Mouse (Mus musculus) hindbrain, embryonic 11.5 days (tissue): ENCODE data around the gene Gm20388. TPM values are rescaled to one million over a fixed set of nuclear protein-coding genes. Genes with fewer than 3 reads are reported as not detected.

Experiments used
- ATAC-seq: fragments of 200-750 bp; cut with Nextera tagmentation; 2 replicates; pipeline ENCODE4 v1.8.0; 2017; ENCODE audit warnings: mild to moderate bottlenecking, moderate TSS enrichment, moderate library complexity; ENCODE audit not compliant: low FRiP score
- DNase-seq: peaks from one replicate; pipeline ENCODE4 v3.0.0-alpha.2; 2015; ENCODE audit warnings: low spot score
- H3K27ac ChIP-seq: fragments of 300-500 bp; sonication (generic); 2 replicates; pipeline ENCODE4 v1.5.1; 2014; ENCODE audit warnings: mild to moderate bottlenecking, low read depth, low read length
- H3K27me3 ChIP-seq: fragments of 300-500 bp; sonication (generic); 2 replicates; pipeline ENCODE4 v1.6.1; 2014; ENCODE audit warnings: mild to moderate bottlenecking, low read length, moderate library complexity, mixed read lengths; ENCODE audit not compliant: control insufficient read depth, insufficient read depth
- H3K36me3 ChIP-seq: fragments of 300-500 bp; sonication (generic); 2 replicates; pipeline ENCODE4 v1.6.1; 2014; ENCODE audit warnings: mild to moderate bottlenecking, low read length, moderate library complexity, mixed read lengths; ENCODE audit not compliant: control insufficient read depth, insufficient read depth
- H3K4me1 ChIP-seq: fragments of 300-500 bp; sonication (generic); replicated peaks from 2 replicates; pipeline ENCODE4 v1.6.1; 2014; ENCODE audit warnings: low read length, mixed read lengths; ENCODE audit not compliant: control insufficient read depth, insufficient read depth
- H3K4me2 ChIP-seq: fragments of 300-500 bp; sonication (generic); replicated peaks from 2 replicates; pipeline ENCODE4 v1.6.1; 2014; ENCODE audit warnings: mild to moderate bottlenecking, low read depth, low read length
- H3K4me3 ChIP-seq: fragments of 300-500 bp; sonication (generic); 2 replicates; pipeline ENCODE4 v1.5.1; 2014; ENCODE audit warnings: low read depth, low read length
- H3K9ac ChIP-seq: fragments of 300-500 bp; sonication (generic); 2 replicates; pipeline ENCODE4 v1.6.1; 2014; ENCODE audit warnings: low read depth, low read length
- H3K9me3 ChIP-seq: fragments of 300-500 bp; sonication (generic); 2 replicates; pipeline ENCODE4 v1.6.1; 2016; ENCODE audit warnings: low read length; ENCODE audit not compliant: control insufficient read depth
- WGBS: fragments of 180-500 bp; shearing (Covaris S2); extraction: QIAGEN DNeasy Blood & Tissue Kit; methylation state at CpG from one replicate; pipeline ENCODE4 v1.1.7; 2014; 5-methylcytosine and 5-hydroxymethylcytosine counted together
- polyA plus RNA-seq: library from polyadenylated mRNA; unstranded; fragments of >200 nt; fragmentation: Nextera tagmentation; extraction: Ambion mirVana; gene quantifications from 2 replicates; pipeline ENCODE4 v1.2.1, GENCODE M21; 2014

Gm20388 gene
- polyA plus RNA-seq, 1 experiment from 2014 or later = 11.8 TPM

DNA sequence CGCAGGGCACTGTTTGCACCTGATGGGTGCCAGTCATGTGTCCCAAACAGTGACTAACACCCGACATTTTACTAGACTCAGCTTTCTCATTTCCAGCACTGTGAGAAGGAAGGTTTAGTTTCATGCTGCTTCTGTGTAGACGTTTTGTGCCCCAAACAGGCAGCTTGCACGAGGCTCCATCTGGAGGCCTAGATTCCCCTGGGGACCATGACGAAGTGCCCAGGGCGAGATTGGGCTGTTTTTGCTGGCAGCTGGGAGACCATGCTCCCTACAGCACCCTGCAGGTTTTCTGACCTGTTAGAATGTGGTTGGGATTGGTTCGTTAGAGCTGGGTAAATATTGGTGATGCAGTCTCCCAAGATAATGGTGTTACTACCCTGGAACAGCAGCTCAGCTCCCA lies 3760.1 kb downstream of the Gm20388 start:
- DNase-seq (no peak), ATAC-seq (no peak)
- Histone ChIP-seq H3K27ac (no peak overlapping the region), H3K9ac (no peak overlapping the region), H3K27me3 (no peaks in the 10 kb centered on the region), H3K4me3 (no peak overlapping the region), H3K9me3 (no peaks in the 10 kb centered on the region), H3K4me1 (no peaks in the 10 kb centered on the region), H3K4me2 (no peak overlapping the region), H3K36me3 (no peaks in the 10 kb centered on the region)
- 64% methylated on average over 7 of the region's 7 CpGs for WGBS

DNA sequence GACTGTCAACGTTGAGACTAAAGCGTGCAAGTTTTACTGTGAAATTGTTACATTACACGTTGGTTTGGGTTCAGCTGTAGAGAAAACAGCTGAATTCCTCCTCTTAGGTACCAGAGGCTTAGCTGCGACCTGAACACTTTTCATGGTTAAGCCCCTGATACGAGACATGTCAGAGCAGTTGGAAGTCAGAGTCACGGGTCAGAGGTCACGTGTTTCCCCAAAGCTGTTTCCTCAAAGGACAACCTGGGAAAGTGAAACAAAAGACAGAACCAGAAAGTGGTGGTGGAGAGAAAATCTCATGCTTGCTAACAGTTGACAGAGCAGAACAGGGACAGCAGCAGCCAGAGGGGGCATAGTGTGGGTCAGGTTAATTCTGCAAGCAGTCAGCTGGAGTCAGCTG lies 3760.8 kb downstream of the Gm20388 start:
- H3K4me1 ChIP-seq = no peaks in the 10 kb centered on the region
- 58% methylated on average over 7 of the region's 7 CpGs for WGBS
- no peak overlapping the region for H3K4me2 ChIP-seq
- no peak for DNase-seq
- no peak overlapping the region for H3K9ac ChIP-seq
- H3K36me3 ChIP-seq = no peaks in the 10 kb centered on the region
- H3K4me3 ChIP-seq = no peak overlapping the region
- ATAC-seq = no peak
- no peak overlapping the region for H3K27ac ChIP-seq
- H3K27me3 ChIP-seq = no peaks in the 10 kb centered on the region
- no peaks in the 10 kb centered on the region for H3K9me3 ChIP-seq

- Histone ChIP-seq H3K4me1 (no peaks in the 10 kb centered on the region), H3K9ac (no peak overlapping the region), H3K36me3 (no peaks in the 10 kb centered on the region), H3K4me2 (no peak overlapping the region), H3K9me3 (no peaks in the 10 kb centered on the region), H3K4me3 (no peak overlapping the region), H3K27me3 (no peaks in the 10 kb centered on the region), H3K27ac (no peak overlapping the region)
- no peak for ATAC-seq
- WGBS = 60% methylated on average over 6 of the region's 6 CpGs
- DNase-seq = no peak
Observed at GRCm38 (mm10) chr8:123672648-123673047, 3762.0 kb downstream of the Gm20388 start.

GRCm38 (mm10) chr8:123675611-123676010 lies 3765.0 kb downstream of the Gm20388 start:
- Histone ChIP-seq H3K36me3 (no peaks in the 10 kb centered on the region), H3K9ac (no peak overlapping the region), H3K4me1 (no peaks in the 10 kb centered on the region), H3K9me3 (no peaks in the 10 kb centered on the region), H3K27ac (peak overlapping the region; percentile 36; the same call in 1 of the 2 replicates), H3K27me3 (no peaks in the 10 kb centered on the region), H3K4me2 (no peak overlapping the region), H3K4me3 (no peak overlapping the region)
- 55% methylated on average over 5 of the region's 5 CpGs for WGBS
- no peak for ATAC-seq
- no peak for DNase-seq

- H3K9ac ChIP-seq = no peak overlapping the region
- H3K4me2 ChIP-seq = no peak overlapping the region
- WGBS = 83% methylated on average over 4 of the region's 4 CpGs
- no peaks in the 10 kb centered on the region for H3K36me3 ChIP-seq
- DNase-seq = no peak
- no peaks in the 10 kb centered on the region; the same call in 1 of the 2 replicates for H3K4me1 ChIP-seq
- no peaks in the 10 kb centered on the region for H3K9me3 ChIP-seq
- H3K27me3 ChIP-seq = no peaks in the 10 kb centered on the region
- no peak overlapping the region for H3K4me3 ChIP-seq
- no peak overlapping the region for H3K27ac ChIP-seq
- ATAC-seq = no peak
Observed at GRCm38 (mm10) chr8:123678390-123678789, 3767.7 kb downstream of the Gm20388 start.

DNA sequence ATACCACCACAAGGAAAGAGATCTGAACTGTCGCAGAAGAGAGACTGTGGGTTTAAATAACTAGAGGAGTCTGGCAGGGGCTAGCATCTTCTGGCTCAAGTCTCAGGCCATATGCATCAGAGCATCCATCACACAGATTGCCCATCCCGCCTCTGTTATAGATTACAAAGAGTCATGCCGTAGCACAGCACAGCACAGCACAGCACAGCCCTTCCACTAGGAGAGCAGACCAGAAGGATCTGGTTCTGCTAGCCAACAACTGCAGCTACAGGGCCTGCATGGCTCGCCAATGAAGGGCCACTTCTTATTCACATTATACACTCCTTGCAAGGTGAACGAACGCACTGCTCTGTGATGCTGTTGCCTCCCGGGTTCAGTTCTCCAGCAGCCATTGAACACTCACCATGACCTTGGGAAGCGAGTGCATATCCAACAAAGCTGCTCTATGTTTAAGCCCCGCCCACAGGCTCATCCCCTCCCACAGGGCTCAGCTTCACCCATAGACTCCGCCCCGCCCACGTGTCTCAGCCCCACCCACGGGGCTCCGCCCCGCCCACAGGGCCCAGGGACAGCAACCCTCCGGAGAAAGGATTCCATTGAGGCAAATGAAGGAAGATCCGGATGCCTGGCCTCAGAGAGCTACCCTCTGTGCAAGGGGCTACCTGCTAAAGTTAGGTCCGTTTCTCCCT lies 3771.6 kb downstream of the Gm20388 start:
- Histone ChIP-seq H3K27ac (no peak overlapping the region), H3K36me3 (no peaks in the 10 kb centered on the region), H3K27me3 (no peaks in the 10 kb centered on the region), H3K4me3 (no peak overlapping the region), H3K9me3 (no peaks in the 10 kb centered on the region), H3K9ac (no peak overlapping the region), H3K4me2 (no peak overlapping the region), H3K4me1 (no peaks in the 10 kb centered on the region; the same call in 1 of the 2 replicates)
- DNase-seq (peak; percentile 83), ATAC-seq (peak; percentile 56; the same call in 1 of the 2 replicates)
- WGBS = 21% methylated on average over 18 of the region's 18 CpGs

- no peak for ATAC-seq
Observed at GRCm38 (mm10) chr8:123683321-123683720, 3772.7 kb downstream of the Gm20388 start.

DNA sequence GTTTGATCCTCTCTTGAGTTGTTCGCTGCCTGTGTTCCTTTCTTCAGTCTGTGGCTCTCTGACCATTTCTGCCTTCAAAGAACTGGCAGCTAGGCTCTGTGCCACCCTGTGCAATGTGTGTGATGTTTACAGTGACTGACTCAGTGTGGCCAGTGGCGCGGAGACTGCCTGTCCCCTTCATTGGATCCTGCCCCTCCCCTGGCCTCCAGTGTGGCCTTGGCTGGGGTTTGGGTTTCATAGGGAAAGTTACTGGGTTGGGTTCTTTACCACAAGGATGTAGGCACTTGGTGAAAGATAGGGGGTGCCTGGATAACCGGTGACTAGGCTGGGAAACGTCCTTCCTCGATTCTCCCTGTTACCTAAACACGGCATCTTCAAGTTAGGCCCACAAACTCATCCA lies 3774.2 kb downstream of the Gm20388 start:
- Histone ChIP-seq H3K4me1 (no peaks in the 10 kb centered on the region; the same call in 1 of the 2 replicates), H3K4me3 (no peak overlapping the region), H3K4me2 (no peak overlapping the region), H3K27me3 (no peaks in the 10 kb centered on the region), H3K27ac (no peak overlapping the region), H3K9ac (no peak overlapping the region), H3K36me3 (no peaks in the 10 kb centered on the region), H3K9me3 (no peaks in the 10 kb centered on the region)
- 89% methylated on average over 7 of the region's 7 CpGs for WGBS
- DNase-seq (no peak), ATAC-seq (no peak)

More at GRCm38 (mm10) chr8:123683321-123683720, 3772.7 kb downstream of the Gm20388 start:
- H3K27me3 ChIP-seq = no peaks in the 10 kb centered on the region
- H3K4me3 ChIP-seq = no peak overlapping the region
- no peaks in the 10 kb centered on the region for H3K9me3 ChIP-seq
- 61% methylated on average over 7 of the region's 7 CpGs for WGBS
- no peaks in the 10 kb centered on the region; the same call in 1 of the 2 replicates for H3K4me1 ChIP-seq
- H3K27ac ChIP-seq = no peak overlapping the region
- no peak for DNase-seq
- H3K9ac ChIP-seq = no peak overlapping the region
- no peaks in the 10 kb centered on the region for H3K36me3 ChIP-seq
- H3K4me2 ChIP-seq = no peak overlapping the region

DNA sequence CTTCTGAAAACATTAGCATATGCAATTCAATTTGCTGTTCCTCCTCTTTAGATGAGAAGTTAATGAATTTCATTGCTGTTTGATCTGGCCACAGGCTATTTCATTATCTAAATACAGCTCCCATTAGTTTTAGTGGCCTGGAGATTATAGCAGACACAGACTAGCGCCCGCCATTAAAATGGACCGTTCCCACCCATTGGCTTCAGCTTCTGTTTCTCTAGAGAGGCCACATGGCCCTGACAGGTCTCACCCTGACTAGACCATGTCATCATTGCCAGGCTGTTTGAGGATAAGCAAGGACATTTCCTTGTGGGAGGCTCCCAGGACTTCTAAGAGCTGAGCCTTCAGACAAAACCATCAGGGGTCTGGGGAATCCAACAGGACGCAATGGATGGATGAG lies 3774.8 kb downstream of the Gm20388 start:
- H3K27me3 ChIP-seq = no peaks in the 10 kb centered on the region
- ATAC-seq (no peak), DNase-seq (no peak)
- peak overlapping the region; percentile 12; the same call in 1 of the 2 replicates for H3K27ac ChIP-seq
- H3K4me1 ChIP-seq = no peaks in the 10 kb centered on the region; the same call in 1 of the 2 replicates
- H3K36me3 ChIP-seq = no peaks in the 10 kb centered on the region
- no peak overlapping the region for H3K9ac ChIP-seq
- no peak overlapping the region for H3K4me3 ChIP-seq
- 79% methylated on average over 4 of the region's 4 CpGs for WGBS
- no peaks in the 10 kb centered on the region for H3K9me3 ChIP-seq
- H3K4me2 ChIP-seq = no peak overlapping the region
